Mouse (Mus musculus): ENCODE measurements around the gene Nexn. TPM values are rescaled to one million over a fixed set of nuclear protein-coding genes. Genes with fewer than 3 reads are reported as not detected.
"Not testable (repeated sequence)": the region's sequence is repeated elsewhere in the genome, so short reads cannot be mapped to it uniquely, and the experiment has no call there.

Gene Nexn
- polyA plus RNA-seq, 1 experiment from 2014 or later, result 1.7 TPM

GRCm38 (mm10) chr3:152271071-152271710 lies 5.0 kb upstream of the Nexn start:
- H3K4me1 ChIP-seq (ENCODE audit: control insufficient read depth, insufficient read depth, low read depth, low read length), result peaks cover under 1% of the 10 kb centered on the region; the same call in 1 of the 2 replicates
- no peak overlapping the region for H3K4me3 ChIP-seq (ENCODE audit: low read length)
- no peak for ATAC-seq
- no peak overlapping the region for H3K9ac ChIP-seq (ENCODE audit: low read depth, low read length)
- no peak overlapping the region for H3K27ac ChIP-seq (ENCODE audit: low read depth, low read length)
- peaks cover 10% of the 10 kb centered on the region for H3K36me3 ChIP-seq (ENCODE audit: control insufficient read depth, insufficient read depth, low read length)
- no peaks in the 10 kb centered on the region for H3K9me3 ChIP-seq (ENCODE audit: control insufficient read depth, low read length)
- peaks cover 6% of the 10 kb centered on the region for H3K27me3 ChIP-seq (replicated peaks; ENCODE audit: control insufficient read depth, insufficient read depth, low read length)
- WGBS, result 92% methylated on average over 10 of the region's 10 CpGs
- no peak overlapping the region for H3K4me2 ChIP-seq (ENCODE audit: low read length)

GRCm38 (mm10) chr3:152268099-152268498 lies 1.9 kb upstream of the Nexn start:
- Histone ChIP-seq H3K36me3 (ENCODE audit: control insufficient read depth, insufficient read depth, low read length) (no peaks in the 10 kb centered on the region), H3K4me1 (ENCODE audit: control insufficient read depth, insufficient read depth, low read depth, low read length) (peaks cover 12% of the 10 kb centered on the region), H3K9me3 (ENCODE audit: control insufficient read depth, low read length) (no peaks in the 10 kb centered on the region), H3K9ac (ENCODE audit: low read depth, low read length) (no peak overlapping the region), H3K27me3 (replicated peaks; ENCODE audit: control insufficient read depth, insufficient read depth, low read length) (peaks cover 9% of the 10 kb centered on the region), H3K4me2 (ENCODE audit: low read length) (no peak overlapping the region), H3K4me3 (ENCODE audit: low read length) (no peak overlapping the region), H3K27ac (ENCODE audit: low read depth, low read length) (no peak overlapping the region)
- no peak for ATAC-seq
- 93% methylated on average over 14 of the region's 14 CpGs for WGBS

GRCm38 (mm10) chr3:152265351-152266035 lies 657 bp downstream of the Nexn start:
- Histone ChIP-seq H3K9me3 (ENCODE audit: control insufficient read depth, low read length) (no peaks in the 10 kb centered on the region), H3K27ac (ENCODE audit: low read depth, low read length) (no peak overlapping the region), H3K9ac (ENCODE audit: low read depth, low read length) (peak overlapping the region; percentile 69), H3K4me3 (ENCODE audit: low read length) (peak overlapping the region; percentile 62), H3K36me3 (ENCODE audit: control insufficient read depth, insufficient read depth, low read length) (no peaks in the 10 kb centered on the region), H3K27me3 (replicated peaks; ENCODE audit: control insufficient read depth, insufficient read depth, low read length) (peaks cover 9% of the 10 kb centered on the region), H3K4me1 (ENCODE audit: control insufficient read depth, insufficient read depth, low read depth, low read length) (peaks cover 12% of the 10 kb centered on the region), H3K4me2 (ENCODE audit: low read length) (peak overlapping the region; percentile 100)
- ATAC-seq, result peak; percentile 77
- WGBS, result under 1% methylated on average over 51 of the region's 63 CpGs

- Histone ChIP-seq H3K4me1 (ENCODE audit: control insufficient read depth, insufficient read depth, low read depth, low read length) (peaks cover 12% of the 10 kb centered on the region), H3K4me2 (ENCODE audit: low read length) (peak overlapping the region; percentile 100), H3K36me3 (ENCODE audit: control insufficient read depth, insufficient read depth, low read length) (no peaks in the 10 kb centered on the region), H3K4me3 (ENCODE audit: low read length) (peak overlapping the region; percentile 62; the same call in 1 of the 2 replicates), H3K9me3 (ENCODE audit: control insufficient read depth, low read length) (no peaks in the 10 kb centered on the region), H3K27ac (ENCODE audit: low read depth, low read length) (no peak overlapping the region), H3K9ac (ENCODE audit: low read depth, low read length) (no peak overlapping the region; the same call in 1 of the 2 replicates), H3K27me3 (replicated peaks; ENCODE audit: control insufficient read depth, insufficient read depth, low read length) (peaks cover 9% of the 10 kb centered on the region)
- no peak for ATAC-seq
- WGBS, result 23% methylated on average over 12 of the region's 12 CpGs
Measured at GRCm38 (mm10) chr3:152264830-152265229, 1.3 kb downstream of the Nexn start.

- Histone ChIP-seq H3K4me1 (ENCODE audit: control insufficient read depth, insufficient read depth, low read depth, low read length) (peaks cover 12% of the 10 kb centered on the region), H3K4me3 (ENCODE audit: low read length) (no peak overlapping the region), H3K9ac (ENCODE audit: low read depth, low read length) (no peak overlapping the region), H3K27me3 (replicated peaks; ENCODE audit: control insufficient read depth, insufficient read depth, low read length) (peaks cover 9% of the 10 kb centered on the region), H3K36me3 (ENCODE audit: control insufficient read depth, insufficient read depth, low read length) (no peaks in the 10 kb centered on the region), H3K9me3 (ENCODE audit: control insufficient read depth, low read length) (no peaks in the 10 kb centered on the region), H3K4me2 (ENCODE audit: low read length) (no peak overlapping the region), H3K27ac (ENCODE audit: low read depth, low read length) (no peak overlapping the region)
- WGBS, result 45% methylated on average over 10 of the region's 10 CpGs
- no peak for ATAC-seq
Measured at GRCm38 (mm10) chr3:152264374-152264773, 1.8 kb downstream of the Nexn start.

GRCm38 (mm10) chr3:152261948-152262347 lies 4.2 kb downstream of the Nexn start:
- no peak overlapping the region for H3K4me2 ChIP-seq (ENCODE audit: low read length)
- peaks cover 6% of the 10 kb centered on the region for H3K27me3 ChIP-seq (replicated peaks; ENCODE audit: control insufficient read depth, insufficient read depth, low read length)
- H3K27ac ChIP-seq (ENCODE audit: low read depth, low read length), result no peak overlapping the region
- no peaks in the 10 kb centered on the region for H3K36me3 ChIP-seq (ENCODE audit: control insufficient read depth, insufficient read depth, low read length)
- no peaks in the 10 kb centered on the region for H3K9me3 ChIP-seq (ENCODE audit: control insufficient read depth, low read length)
- no peak for ATAC-seq
- no peak overlapping the region for H3K4me3 ChIP-seq (ENCODE audit: low read length)
- H3K4me1 ChIP-seq (ENCODE audit: control insufficient read depth, insufficient read depth, low read depth, low read length), result peaks cover 12% of the 10 kb centered on the region
- 33% methylated on average over 8 of the region's 8 CpGs for WGBS
- H3K9ac ChIP-seq (ENCODE audit: low read depth, low read length), result no peak overlapping the region

- Histone ChIP-seq H3K9ac (ENCODE audit: low read depth, low read length) (no peak overlapping the region), H3K27me3 (replicated peaks; ENCODE audit: control insufficient read depth, insufficient read depth, low read length) (peaks cover 4% of the 10 kb centered on the region), H3K36me3 (ENCODE audit: control insufficient read depth, insufficient read depth, low read length) (no peaks in the 10 kb centered on the region), H3K27ac (ENCODE audit: low read depth, low read length) (no peak overlapping the region), H3K4me1 (ENCODE audit: control insufficient read depth, insufficient read depth, low read depth, low read length) (peaks cover 12% of the 10 kb centered on the region), H3K4me2 (ENCODE audit: low read length) (no peak overlapping the region), H3K4me3 (ENCODE audit: low read length) (no peak overlapping the region), H3K9me3 (ENCODE audit: control insufficient read depth, low read length) (no peaks in the 10 kb centered on the region)
- no peak for ATAC-seq
- WGBS, result 50% methylated on average over 8 of the region's 8 CpGs
Measured at GRCm38 (mm10) chr3:152261436-152261835, 4.7 kb downstream of the Nexn start.

- Histone ChIP-seq H3K27me3 (replicated peaks; ENCODE audit: control insufficient read depth, insufficient read depth, low read length) (0 out of 2 replicates have a peak, but pooled peaks cover 3% of the 10 kb centered on the region), H3K27ac (ENCODE audit: low read depth, low read length) (no peak overlapping the region), H3K9ac (ENCODE audit: low read depth, low read length) (no peak overlapping the region), H3K4me2 (ENCODE audit: low read length) (no peak overlapping the region), H3K4me3 (ENCODE audit: low read length) (no peak overlapping the region), H3K36me3 (ENCODE audit: control insufficient read depth, insufficient read depth, low read length) (no peaks in the 10 kb centered on the region), H3K4me1 (ENCODE audit: control insufficient read depth, insufficient read depth, low read depth, low read length) (peaks cover 3% of the 10 kb centered on the region), H3K9me3 (ENCODE audit: control insufficient read depth, low read length) (no peaks in the 10 kb centered on the region)
- no peak for ATAC-seq
- WGBS, result 92% methylated on average over 1 of the region's 1 CpGs
Measured at GRCm38 (mm10) chr3:152260362-152260761, 5.8 kb downstream of the Nexn start.

- not testable (repeated sequence) for H3K4me3 ChIP-seq (ENCODE audit: low read length); H3K9me3 ChIP-seq (ENCODE audit: control insufficient read depth, low read length); H3K36me3 ChIP-seq (ENCODE audit: control insufficient read depth, insufficient read depth, low read length); H3K4me1 ChIP-seq (ENCODE audit: control insufficient read depth, insufficient read depth, low read depth, low read length); H3K27ac ChIP-seq (ENCODE audit: low read depth, low read length); H3K4me2 ChIP-seq (ENCODE audit: low read length); H3K9ac ChIP-seq (ENCODE audit: low read depth, low read length); H3K27me3 ChIP-seq (replicated peaks; ENCODE audit: control insufficient read depth, insufficient read depth, low read length)
- ATAC-seq, result peak; percentile 65; the same call in 1 of the 2 replicates
- 44% methylated on average over 7 of the region's 9 CpGs for WGBS
Measured at GRCm38 (mm10) chr3:152259409-152259808, 6.7 kb downstream of the Nexn start.
